Mouse (Mus musculus): Measurements from ENCODE around the gene Ptprd. TPM values are rescaled to one million over a fixed set of nuclear protein-coding genes. Genes with fewer than 3 reads are reported as not detected.

The Ptprd gene
- total and polyA plus RNA-seq, 2 experiments from 2014 or later: 5.6 to 23.3 TPM

- ATAC-seq (ENCODE audit: insufficient read depth, low read depth) (no peak), DNase-seq (ENCODE audit: low spot score) (no peak)
- Histone ChIP-seq H3K9me3 (replicated peaks; ENCODE audit: control insufficient read depth, low read length) (no peaks in the 10 kb centered on the region), H3K27ac (ENCODE audit: low read depth) (no peak overlapping the region), H3K4me2 (ENCODE audit: low read depth, low read length) (no peak overlapping the region), H3K4me3 (ENCODE audit: low read depth, low read length) (no peak overlapping the region), H3K36me3 (replicated peaks; ENCODE audit: control insufficient read depth, insufficient read depth, low read length) (no peaks in the 10 kb centered on the region), H3K9ac (replicated peaks; ENCODE audit: low read depth, low read length) (no peak overlapping the region), H3K27me3 (ENCODE audit: control insufficient read depth, insufficient read depth, low read length) (no peaks in the 10 kb centered on the region), H3K4me1 (ENCODE audit: control insufficient read depth, insufficient read depth) (no peaks in the 10 kb centered on the region)
- WGBS: 60% methylated on average over 2 of the region's 2 CpGs
- TF ChIP-seq EP300 (IDR thresholded peaks at IDR 0.05; ENCODE audit: low read depth) (no peak), CTCF (IDR thresholded peaks at IDR 0.05; ENCODE audit: low read depth) (no peak)
Measured at GRCm38 (mm10) chr4:76541769-76542168, 1670.0 kb downstream of the Ptprd start.

GRCm38 (mm10) chr4:76532926-76533325 lies 1678.8 kb downstream of the Ptprd start:
- no peak overlapping the region for H3K4me2 ChIP-seq (ENCODE audit: low read depth, low read length)
- no peak for DNase-seq (ENCODE audit: low spot score)
- 66% methylated on average over 1 of the region's 1 CpGs for WGBS
- no peaks in the 10 kb centered on the region for H3K9me3 ChIP-seq (replicated peaks; ENCODE audit: control insufficient read depth, low read length)
- TF ChIP-seq CTCF (IDR thresholded peaks at IDR 0.05; ENCODE audit: low read depth) (no peak), EP300 (IDR thresholded peaks at IDR 0.05; ENCODE audit: low read depth) (no peak)
- H3K4me1 ChIP-seq (ENCODE audit: control insufficient read depth, insufficient read depth): no peaks in the 10 kb centered on the region
- H3K27ac ChIP-seq (ENCODE audit: low read depth): no peak overlapping the region
- H3K9ac ChIP-seq (replicated peaks; ENCODE audit: low read depth, low read length): no peak overlapping the region
- 0 out of 2 replicates have a peak, but pooled peaks have one; percentile 24 for ATAC-seq (ENCODE audit: insufficient read depth, low read depth)
- H3K36me3 ChIP-seq (replicated peaks; ENCODE audit: control insufficient read depth, insufficient read depth, low read length): no peaks in the 10 kb centered on the region
- no peak overlapping the region for H3K4me3 ChIP-seq (ENCODE audit: low read depth, low read length)
- no peaks in the 10 kb centered on the region for H3K27me3 ChIP-seq (ENCODE audit: control insufficient read depth, insufficient read depth, low read length)

- Histone ChIP-seq H3K27me3 (ENCODE audit: control insufficient read depth, insufficient read depth, low read length) (no peaks in the 10 kb centered on the region), H3K4me3 (ENCODE audit: low read depth, low read length) (no peak overlapping the region), H3K4me1 (ENCODE audit: control insufficient read depth, insufficient read depth) (no peaks in the 10 kb centered on the region), H3K9ac (replicated peaks; ENCODE audit: low read depth, low read length) (no peak overlapping the region), H3K9me3 (replicated peaks; ENCODE audit: control insufficient read depth, low read length) (no peaks in the 10 kb centered on the region), H3K36me3 (replicated peaks; ENCODE audit: control insufficient read depth, insufficient read depth, low read length) (no peaks in the 10 kb centered on the region), H3K27ac (ENCODE audit: low read depth) (no peak overlapping the region), H3K4me2 (ENCODE audit: low read depth, low read length) (no peak overlapping the region)
- ATAC-seq (ENCODE audit: insufficient read depth, low read depth): no peak
- 65% methylated on average over 3 of the region's 3 CpGs for WGBS
- DNase-seq (ENCODE audit: low spot score): no peak
- no peak for TF ChIP-seq CTCF (IDR thresholded peaks at IDR 0.05; ENCODE audit: low read depth)
- no peak for TF ChIP-seq EP300 (IDR thresholded peaks at IDR 0.05; ENCODE audit: low read depth)
Measured at GRCm38 (mm10) chr4:76525281-76525680, 1686.5 kb downstream of the Ptprd start.

- no peak for TF ChIP-seq CTCF (IDR thresholded peaks at IDR 0.05; ENCODE audit: low read depth)
- TF ChIP-seq EP300 (IDR thresholded peaks at IDR 0.05; ENCODE audit: low read depth): no peak
- H3K27ac ChIP-seq (ENCODE audit: low read depth): no peak overlapping the region
Measured at GRCm38 (mm10) chr4:76503279-76503601, 1708.5 kb downstream of the Ptprd start.

GRCm38 (mm10) chr4:76502575-76503278 lies 1709.0 kb downstream of the Ptprd start:
- no peaks in the 10 kb centered on the region for H3K9me3 ChIP-seq (replicated peaks; ENCODE audit: control insufficient read depth, low read length)
- whole genome bisulfite sequencing: 54% methylated on average over 6 of the region's 6 CpGs
- no peaks in the 10 kb centered on the region for H3K4me1 ChIP-seq (ENCODE audit: control insufficient read depth, insufficient read depth)
- no peaks in the 10 kb centered on the region for H3K36me3 ChIP-seq (replicated peaks; ENCODE audit: control insufficient read depth, insufficient read depth, low read length)
- DNase-seq (ENCODE audit: low spot score): no peak
- no peaks in the 10 kb centered on the region for H3K27me3 ChIP-seq (ENCODE audit: control insufficient read depth, insufficient read depth, low read length)
- no peak overlapping the region for H3K9ac ChIP-seq (replicated peaks; ENCODE audit: low read depth, low read length)
- TF ChIP-seq EP300 (IDR thresholded peaks at IDR 0.05; ENCODE audit: low read depth) (no peak), CTCF (IDR thresholded peaks at IDR 0.05; ENCODE audit: low read depth) (no peak)
- no peak overlapping the region for H3K4me3 ChIP-seq (ENCODE audit: low read depth, low read length)
- no peak overlapping the region for H3K27ac ChIP-seq (ENCODE audit: low read depth)
- ATAC-seq (ENCODE audit: insufficient read depth, low read depth): no peak
- H3K4me2 ChIP-seq (ENCODE audit: low read depth, low read length): no peak overlapping the region

More at GRCm38 (mm10) chr4:76503279-76503601, 1708.5 kb downstream of the Ptprd start:
- Histone ChIP-seq H3K4me2 (ENCODE audit: low read depth, low read length) (no peak overlapping the region), H3K9me3 (replicated peaks; ENCODE audit: control insufficient read depth, low read length) (no peaks in the 10 kb centered on the region), H3K4me3 (ENCODE audit: low read depth, low read length) (no peak overlapping the region), H3K27me3 (ENCODE audit: control insufficient read depth, insufficient read depth, low read length) (no peaks in the 10 kb centered on the region), H3K9ac (replicated peaks; ENCODE audit: low read depth, low read length) (no peak overlapping the region), H3K4me1 (ENCODE audit: control insufficient read depth, insufficient read depth) (no peaks in the 10 kb centered on the region), H3K36me3 (replicated peaks; ENCODE audit: control insufficient read depth, insufficient read depth, low read length) (no peaks in the 10 kb centered on the region)
- ATAC-seq (ENCODE audit: insufficient read depth, low read depth) (no peak), DNase-seq (ENCODE audit: low spot score) (no peak)
- 28% methylated on average over 3 of the region's 3 CpGs for WGBS

GRCm38 (mm10) chr4:76485848-76486247 lies 1725.9 kb downstream of the Ptprd start:
- Histone ChIP-seq H3K27ac (ENCODE audit: low read depth) (no peak overlapping the region), H3K4me2 (ENCODE audit: low read depth, low read length) (no peak overlapping the region), H3K9ac (replicated peaks; ENCODE audit: low read depth, low read length) (no peak overlapping the region), H3K4me3 (ENCODE audit: low read depth, low read length) (no peak overlapping the region), H3K27me3 (ENCODE audit: control insufficient read depth, insufficient read depth, low read length) (no peaks in the 10 kb centered on the region), H3K9me3 (replicated peaks; ENCODE audit: control insufficient read depth, low read length) (no peaks in the 10 kb centered on the region), H3K36me3 (replicated peaks; ENCODE audit: control insufficient read depth, insufficient read depth, low read length) (no peaks in the 10 kb centered on the region), H3K4me1 (ENCODE audit: control insufficient read depth, insufficient read depth) (peaks cover 11% of the 10 kb centered on the region; the same call in 1 of the 2 replicates)
- WGBS: 46% methylated on average over 3 of the region's 3 CpGs
- TF ChIP-seq CTCF (IDR thresholded peaks at IDR 0.05; ENCODE audit: low read depth) (peak; percentile 25; the same call in 1 of the 2 replicates), EP300 (IDR thresholded peaks at IDR 0.05; ENCODE audit: low read depth) (no peak)
- DNase-seq (ENCODE audit: low spot score) (peak; percentile 38), ATAC-seq (ENCODE audit: insufficient read depth, low read depth) (no peak)
